Mouse (Mus musculus): ENCODE measurements around the gene Cd68.
"Not testable (repeated sequence)": the region's sequence is repeated elsewhere in the genome, so short reads cannot be mapped to it uniquely, and the experiment has no call there.

Cd68 gene

DNA sequence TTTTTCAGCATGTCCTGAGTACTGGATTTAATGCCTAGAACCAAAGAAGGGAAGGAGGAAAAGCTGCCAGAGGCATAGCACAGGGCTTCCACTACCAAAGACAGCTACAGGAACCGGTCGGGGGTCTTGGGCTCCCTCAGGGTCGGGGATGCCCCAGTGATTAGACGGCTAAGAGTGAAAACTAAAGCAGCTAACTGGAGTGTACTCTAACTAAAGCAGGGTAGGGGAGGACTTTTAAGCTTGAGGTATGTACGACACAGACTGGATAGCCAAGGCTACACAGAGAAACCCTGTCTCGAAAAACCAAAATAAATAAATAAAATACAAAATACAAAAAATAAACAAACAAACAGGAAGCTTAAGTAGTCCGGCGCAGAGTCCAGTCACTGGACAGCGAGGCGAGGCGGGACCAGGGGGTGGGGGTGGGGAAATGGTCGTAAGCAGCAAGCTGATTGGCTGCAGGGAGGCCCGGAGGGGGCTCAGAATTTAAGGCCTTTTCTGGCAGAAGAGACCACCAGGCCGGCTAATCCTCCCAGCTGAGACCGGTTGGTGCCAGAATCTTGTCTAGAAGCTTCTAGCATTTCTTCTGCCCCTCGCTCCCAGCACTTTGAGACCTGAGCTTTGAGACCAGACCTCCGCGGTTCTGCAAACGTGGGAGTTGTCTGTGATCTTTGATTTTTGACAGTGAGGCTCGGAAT is 44.2 kb downstream of the Cd68 start, which contains the start of gene Sat2:
Gene Sat2, plus strand, starts transcription at position 454 of the 698 bp plus-strand sequence.
- DNase-seq = peak; percentile 38

DNA sequence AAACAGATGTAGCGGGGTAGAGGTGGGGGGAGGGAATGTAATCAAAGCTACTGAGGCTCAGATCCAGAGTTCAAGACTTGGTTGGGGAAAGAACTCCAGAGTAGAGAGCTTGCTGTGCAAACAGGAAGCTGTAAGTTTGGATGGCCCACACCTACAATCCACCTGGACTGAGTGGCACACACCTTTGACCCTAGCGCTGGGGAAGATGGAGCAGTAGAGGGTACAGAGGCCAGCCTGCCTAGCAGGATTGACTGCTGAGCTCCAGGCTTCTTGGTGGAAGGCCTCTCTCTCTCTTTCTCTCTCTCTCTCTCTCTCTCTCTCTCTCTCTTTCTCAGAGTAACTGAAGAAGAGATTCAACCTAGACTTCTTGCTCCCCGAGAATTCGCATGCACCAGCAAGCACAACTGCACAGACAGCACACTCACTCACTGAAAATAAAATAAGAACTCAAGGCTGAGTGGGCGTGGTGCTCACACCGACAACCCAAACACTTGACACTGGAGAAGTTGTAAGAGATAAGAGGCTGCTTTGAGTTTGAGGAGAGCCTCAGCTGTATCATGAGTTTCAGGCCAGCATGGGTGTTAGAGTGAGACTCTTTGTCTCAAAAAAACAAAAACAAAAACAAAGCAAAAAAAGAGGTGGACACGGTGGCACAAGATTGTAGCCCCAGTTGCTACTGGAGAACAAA is 45.4 kb downstream of the Cd68 start:
- DNase-seq = no peak

DNA sequence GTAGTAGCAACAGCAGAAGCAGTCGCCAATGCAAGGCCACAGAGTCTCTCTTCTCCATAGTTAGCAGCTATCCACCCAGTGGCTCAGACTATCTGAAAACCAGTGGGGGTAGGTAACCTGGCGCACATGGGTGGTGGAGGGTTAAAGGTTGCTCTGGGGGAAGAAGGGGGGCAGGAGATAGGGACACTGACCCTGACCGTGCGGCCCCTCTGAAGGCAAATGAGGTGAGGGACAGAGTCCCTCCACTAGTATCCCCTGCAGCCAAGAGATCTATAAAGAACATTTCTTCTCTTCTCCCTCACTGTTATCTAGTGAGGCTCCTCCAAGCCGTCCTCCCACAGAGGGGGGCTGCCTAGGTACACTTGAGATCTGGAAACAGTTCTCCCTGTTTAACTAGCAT is 48.1 kb downstream of the Cd68 start, which contains the start of gene Shbg:
Gene Shbg, minus strand, starts transcription at position 101 of the 400 bp plus-strand sequence.
- no peak for DNase-seq

DNA sequence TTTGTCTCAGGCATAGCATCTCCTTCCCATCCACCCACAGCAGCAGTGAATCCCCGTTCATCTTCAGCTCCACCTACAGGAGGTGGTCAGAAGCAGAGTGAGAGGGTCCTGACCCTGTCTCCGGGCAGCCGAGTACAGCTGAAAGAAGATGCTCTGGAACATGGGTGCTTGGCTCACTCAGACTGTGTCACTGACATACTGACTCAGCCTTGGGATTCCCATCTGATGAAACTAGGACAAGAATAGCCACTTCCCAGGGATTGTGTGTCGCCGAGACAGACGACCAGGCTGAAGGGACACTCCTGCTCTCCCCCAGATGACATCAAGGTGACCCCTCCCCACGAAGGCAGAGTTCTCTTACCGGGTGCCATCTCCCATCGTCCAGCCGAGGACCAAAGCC is 49.2 kb downstream of the Cd68 start:
- no peak for DNase-seq

DNA sequence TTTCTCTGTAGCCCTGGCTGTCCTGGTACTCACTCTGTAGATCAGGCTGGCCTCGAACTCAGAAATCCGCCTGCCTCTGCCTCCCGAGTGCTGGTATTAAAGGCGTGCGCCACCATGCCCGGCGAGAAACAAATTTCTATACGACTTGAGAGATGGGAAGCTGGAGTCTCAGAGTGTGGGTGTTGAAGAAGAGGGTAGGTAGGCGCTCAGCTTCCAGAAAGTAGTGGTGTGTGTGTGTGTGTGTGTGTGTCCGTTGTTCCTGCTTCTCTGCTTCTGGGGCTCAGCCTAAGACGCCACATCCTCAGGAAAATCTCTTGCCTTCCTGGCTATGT is 51.7 kb downstream of the Cd68 start:
- DNase-seq = not testable (repeated sequence)
